Mouse (Mus musculus) liver, postnatal 0 days (tissue): Measurements from ENCODE around the gene Rplp0. TPM values are rescaled to one million over a fixed set of nuclear protein-coding genes. Genes with fewer than 3 reads are reported as not detected.

Experiments used
- ATAC-seq: fragments of 200-750 bp; cut with Nextera tagmentation; 2 replicates; pipeline ENCODE4 v1.8.0; 2017; ENCODE audit warnings: mild to moderate bottlenecking, moderate library complexity
- DNase-seq: peaks from one replicate; pipeline ENCODE4 v3.0.0-alpha.2; 2016
- H3K27ac ChIP-seq: fragments of 300-500 bp; sonication (generic); 2 replicates; pipeline ENCODE4 v1.5.1; 2014; ENCODE audit warnings: antibody characterized with exemption, moderate library complexity, mild to moderate bottlenecking, low read depth
- H3K27me3 ChIP-seq: fragments of 300-500 bp; sonication (generic); 2 replicates; pipeline ENCODE4 v1.6.1; 2014; ENCODE audit warnings: low read length, control low read depth, mixed read lengths; ENCODE audit not compliant: insufficient read depth
- H3K36me3 ChIP-seq: fragments of 300-500 bp; sonication (generic); replicated peaks from 2 replicates; pipeline ENCODE4 v1.6.1; 2014; ENCODE audit warnings: mild to moderate bottlenecking, control low read depth, low read length, moderate library complexity, mixed read lengths; ENCODE audit not compliant: insufficient read depth
- H3K4me1 ChIP-seq: fragments of 300-500 bp; sonication (generic); 2 replicates; pipeline ENCODE4 v1.6.1; 2014; ENCODE audit warnings: antibody characterized with exemption, mild to moderate bottlenecking, control low read depth; ENCODE audit not compliant: insufficient read depth
- H3K4me2 ChIP-seq: fragments of 300-500 bp; sonication (generic); 2 replicates; pipeline ENCODE4 v1.6.1; 2014; ENCODE audit warnings: low read depth, mild to moderate bottlenecking, low read length, moderate library complexity, mixed read lengths
- H3K4me3 ChIP-seq: fragments of 300-500 bp; sonication (generic); 2 replicates; pipeline ENCODE4 v1.5.1; 2014; ENCODE audit warnings: low read depth, low read length
- H3K9ac ChIP-seq: fragments of 300-500 bp; sonication (generic); replicated peaks from 2 replicates; pipeline ENCODE4 v1.6.1; 2014; ENCODE audit warnings: mild to moderate bottlenecking, moderate library complexity
- H3K9me3 ChIP-seq: fragments of 300-500 bp; sonication (generic); 2 replicates; pipeline ENCODE4 v1.6.1; 2016; ENCODE audit warnings: mild to moderate bottlenecking, control low read depth, low read length, mixed read lengths
- CTCF ChIP-seq: sonication (generic); IDR thresholded peaks from 2 replicates; pipeline ENCODE4 v1.5.1; 2016; ENCODE audit warnings: antibody characterized with exemption, low read depth
- EP300 ChIP-seq: IDR thresholded peaks from 2 replicates; pipeline ENCODE4 v1.6.1; 2016; ENCODE audit warnings: antibody characterized with exemption, low read depth, mild to moderate bottlenecking
- WGBS: fragments of 180-500 bp; shearing (Covaris S2); extraction: QIAGEN DNeasy Blood & Tissue Kit; methylation state at CpG from one replicate; pipeline ENCODE4 v1.1.7; 2014; ENCODE audit not compliant: insufficient replicate concordance; 5-methylcytosine and 5-hydroxymethylcytosine counted together
- polyA plus RNA-seq: library from polyadenylated mRNA; unstranded; fragments of >200 nt; fragmentation: Nextera tagmentation; extraction: Ambion mirVana; gene quantifications from 2 replicates; pipeline ENCODE4 v1.2.1, GENCODE M21; 2015

Gene Rplp0
- 793 and 822 TPM in 2 replicates for polyA plus RNA-seq

DNA sequence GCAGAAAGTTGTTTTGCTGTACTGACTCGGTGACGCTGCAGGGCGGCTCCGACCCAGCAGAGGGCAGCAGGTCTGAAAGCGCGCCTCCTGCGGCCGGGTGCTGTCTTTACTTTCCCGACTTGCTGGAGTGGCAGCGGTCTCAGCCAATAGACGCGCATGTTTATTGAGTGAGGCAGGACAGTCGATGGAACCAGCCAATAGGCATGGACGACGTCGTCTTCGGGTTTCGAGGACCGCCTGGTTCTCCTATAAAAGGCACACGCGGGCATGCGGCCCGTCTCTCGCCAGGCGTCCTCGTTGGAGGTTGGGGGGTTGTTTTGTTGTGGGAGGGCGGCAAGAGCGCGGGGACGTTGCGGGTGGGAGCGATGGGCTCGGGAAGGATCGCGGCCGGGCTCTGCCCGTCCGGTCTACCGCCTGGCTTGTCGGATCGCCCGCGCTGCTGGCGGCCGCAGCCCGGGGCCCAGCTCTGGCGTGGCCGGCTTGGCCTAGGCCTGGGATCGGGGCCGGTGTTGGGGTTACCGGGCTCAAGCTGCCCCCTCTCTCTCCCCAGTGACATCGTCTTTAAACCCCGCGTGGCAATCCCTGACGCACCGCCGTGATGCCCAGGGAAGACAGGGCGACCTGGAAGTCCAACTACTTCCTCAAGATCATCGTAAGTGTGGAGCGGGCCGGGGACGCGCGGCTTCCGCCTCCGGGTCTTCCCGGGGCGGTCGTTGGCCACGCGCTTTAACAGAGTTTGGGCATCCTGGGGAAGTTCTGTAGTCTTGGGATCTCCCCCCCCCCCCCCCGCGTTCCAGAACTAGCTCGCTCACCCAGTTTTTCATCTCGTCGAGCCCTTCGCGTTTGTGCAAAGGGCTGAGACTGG is at the start of gene Rplp0:
TSS of gene Rplp0 (plus strand) at position 231 of the 865 bp plus-strand sequence.
- Histone ChIP-seq H3K4me1 (peaks cover 23% of the 10 kb centered on the region), H3K36me3 (peaks cover 44% of the 10 kb centered on the region), H3K9me3 (no peaks in the 10 kb centered on the region), H3K4me2 (peak within 1 kb of the TSS; percentile 77), H3K27ac (peak within 1 kb of the TSS; percentile 83), H3K4me3 (peak within 1 kb of the TSS; percentile 71), H3K9ac (peak within 1 kb of the TSS; percentile 84), H3K27me3 (no peaks in the 10 kb centered on the region)
- ATAC-seq: peak; percentile 98
- TF ChIP-seq EP300 (no peak), CTCF (peak; percentile 100)
- DNase-seq: peak; percentile 99
- under 1% methylated on average over 77 of the region's 78 CpGs for WGBS

GRCm38 (mm10) chr5:115509790-115510689 is 49.2 kb upstream of the Rplp0 start:
- Histone ChIP-seq H3K4me3 (peak overlapping the region; percentile 79), H3K36me3 (peaks cover 6% of the 10 kb centered on the region; the same call in 1 of the 2 replicates), H3K9me3 (no peaks in the 10 kb centered on the region), H3K4me1 (peaks cover 55% of the 10 kb centered on the region), H3K4me2 (peak overlapping the region; percentile 95), H3K27ac (peak overlapping the region; percentile 76), H3K9ac (peak overlapping the region; percentile 89), H3K27me3 (no peaks in the 10 kb centered on the region)
- ATAC-seq (no peak), DNase-seq (no peak)
- 47% methylated on average over 15 of the region's 15 CpGs for WGBS
- no peak for TF ChIP-seq CTCF
- TF ChIP-seq EP300: no peak

GRCm38 (mm10) chr5:115512375-115512774 is 46.9 kb upstream of the Rplp0 start:
- 62% methylated on average over 7 of the region's 7 CpGs for WGBS
- no peak overlapping the region for H3K27ac ChIP-seq
- ATAC-seq (no peak), DNase-seq (no peak)
- no peak overlapping the region for H3K9ac ChIP-seq
- peaks cover 6% of the 10 kb centered on the region; the same call in 1 of the 2 replicates for H3K36me3 ChIP-seq
- H3K4me2 ChIP-seq: no peak overlapping the region
- TF ChIP-seq CTCF: no peak
- no peak for TF ChIP-seq EP300
- H3K27me3 ChIP-seq: no peaks in the 10 kb centered on the region
- H3K4me3 ChIP-seq: no peak overlapping the region
- peaks cover 54% of the 10 kb centered on the region for H3K4me1 ChIP-seq
- no peaks in the 10 kb centered on the region for H3K9me3 ChIP-seq

DNA sequence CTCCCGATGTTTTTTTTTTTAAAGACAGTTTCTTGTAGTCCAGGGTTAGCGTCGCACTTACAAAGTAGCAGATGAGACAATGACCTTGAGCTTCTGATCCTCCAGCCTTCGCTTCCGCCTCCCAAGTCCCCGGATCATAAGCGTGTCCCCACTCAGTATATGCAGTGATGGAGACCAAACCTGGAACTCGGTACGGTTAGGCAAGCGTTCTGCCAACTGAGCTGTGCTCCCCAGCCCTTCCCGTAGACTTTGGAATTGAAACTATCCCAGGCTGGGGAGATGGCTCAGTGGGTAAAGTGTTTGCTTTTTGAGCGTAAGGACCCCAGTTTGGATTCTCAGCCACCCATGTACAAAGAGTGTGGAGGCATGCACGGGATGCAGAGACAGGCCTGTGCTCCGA is 46.0 kb upstream of the Rplp0 start:
- Histone ChIP-seq H3K27ac (peak overlapping the region; percentile 95), H3K27me3 (no peaks in the 10 kb centered on the region), H3K4me1 (peaks cover 49% of the 10 kb centered on the region), H3K4me3 (no peak overlapping the region), H3K9ac (no peak overlapping the region), H3K9me3 (no peaks in the 10 kb centered on the region), H3K36me3 (peaks cover 6% of the 10 kb centered on the region; the same call in 1 of the 2 replicates), H3K4me2 (no peak overlapping the region; the same call in 1 of the 2 replicates)
- no peak for DNase-seq
- ATAC-seq: no peak
- WGBS: 78% methylated on average over 14 of the region's 14 CpGs
- no peak for TF ChIP-seq CTCF
- no peak for TF ChIP-seq EP300

DNA sequence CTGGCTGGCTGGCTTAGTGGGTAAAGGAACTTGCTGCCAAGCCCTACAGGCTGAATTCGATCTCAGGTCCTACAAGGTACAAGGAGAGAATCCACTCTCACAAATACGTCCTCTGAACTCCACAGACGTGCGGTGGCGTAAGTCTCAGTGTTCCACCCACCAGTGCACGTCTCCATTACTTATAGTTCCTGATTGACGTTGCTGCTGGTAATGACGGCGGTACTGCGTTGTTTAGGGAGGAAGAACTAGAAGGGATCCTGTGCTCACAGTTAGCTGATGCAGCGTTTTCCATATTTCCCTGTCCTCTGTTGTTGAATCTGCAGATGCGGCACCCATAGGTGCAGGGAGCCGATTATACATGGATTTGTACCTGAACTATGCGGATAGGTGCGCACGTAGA is 45.5 kb upstream of the Rplp0 start:
- Histone ChIP-seq H3K4me2 (peak overlapping the region; percentile 63; the same call in 1 of the 2 replicates), H3K9me3 (no peaks in the 10 kb centered on the region), H3K4me1 (peaks cover 47% of the 10 kb centered on the region), H3K9ac (no peak overlapping the region), H3K4me3 (no peak overlapping the region), H3K36me3 (peaks cover 9% of the 10 kb centered on the region; the same call in 1 of the 2 replicates), H3K27me3 (no peaks in the 10 kb centered on the region), H3K27ac (peak overlapping the region; percentile 95)
- DNase-seq (no peak), ATAC-seq (no peak)
- TF ChIP-seq EP300 (no peak), CTCF (no peak)
- 83% methylated on average over 16 of the region's 16 CpGs for WGBS
